Mouse (Mus musculus) common myeloid progenitor, adult 5-6 weeks (primary cell): ENCODE measurements around the gene Dbf4. TPM values are rescaled to one million over a fixed set of nuclear protein-coding genes. Genes with fewer than 3 reads are reported as not detected.

ENCODE experiments used
- ATAC-seq: replicated peaks from 2 replicates; pipeline ENCODE4 v1.8.0; 2016; ENCODE audit warnings: low read depth, mild to moderate bottlenecking, moderate TSS enrichment, inconsistent platforms; ENCODE audit not compliant: poor library complexity, severe bottlenecking
- total RNA-seq: library from RNA; stranded (forward); fragments of 200-1000, 187-1606 nt; gene quantifications from 2 replicates; pipeline ENCODE4 v1.2.3, GENCODE M21; 2017

Gene Dbf4
- total RNA-seq, 1 experiment from 2014 or later, result 106 TPM

DNA sequence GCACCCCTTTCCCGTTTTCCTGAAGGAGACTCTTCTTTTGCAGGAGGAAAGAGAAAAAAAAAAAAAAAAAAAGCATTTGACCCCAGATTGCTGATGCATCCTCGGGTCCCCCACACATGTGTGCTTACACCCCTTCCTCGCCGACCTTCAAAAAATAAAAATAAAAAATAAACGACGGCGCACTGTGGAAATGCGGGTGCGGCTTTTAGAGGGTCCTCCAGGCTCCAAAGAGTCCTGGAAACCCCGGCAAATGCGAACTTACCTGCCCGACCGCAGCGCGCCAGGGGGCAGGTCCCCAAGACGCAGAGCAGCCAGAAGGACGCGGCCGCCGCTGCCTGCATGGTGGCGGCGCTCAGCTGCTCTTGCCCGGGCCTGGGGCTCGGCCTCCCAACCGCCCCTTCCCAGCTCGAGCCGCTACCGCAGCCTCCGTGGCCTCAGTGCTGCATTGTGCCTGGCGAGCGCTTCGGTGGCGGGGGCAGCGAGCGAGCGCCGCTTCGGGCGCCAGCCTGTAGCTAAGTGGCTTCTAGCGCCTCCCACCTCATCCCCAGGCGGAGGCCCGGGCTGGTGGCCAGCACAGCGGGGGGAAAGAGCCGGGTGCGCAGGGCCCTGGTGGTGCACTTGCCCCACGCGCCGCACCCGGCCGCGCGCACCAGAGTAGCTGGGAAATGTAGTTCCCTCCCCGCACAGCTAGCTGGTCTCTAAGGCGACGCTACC lies 54.7 kb downstream of the Dbf4 start, which contains the start of gene Adam22:
Gene Adam22 (minus strand): TSS at position 547 of the 714 bp plus-strand sequence.
- ATAC-seq, result peak; percentile 99

GRCm38 (mm10) chr5:8366771-8367613 lies 55.5 kb downstream of the Dbf4 start:
- 0 out of 2 replicates have a peak, but pooled peaks have one; percentile 13 for ATAC-seq

DNA sequence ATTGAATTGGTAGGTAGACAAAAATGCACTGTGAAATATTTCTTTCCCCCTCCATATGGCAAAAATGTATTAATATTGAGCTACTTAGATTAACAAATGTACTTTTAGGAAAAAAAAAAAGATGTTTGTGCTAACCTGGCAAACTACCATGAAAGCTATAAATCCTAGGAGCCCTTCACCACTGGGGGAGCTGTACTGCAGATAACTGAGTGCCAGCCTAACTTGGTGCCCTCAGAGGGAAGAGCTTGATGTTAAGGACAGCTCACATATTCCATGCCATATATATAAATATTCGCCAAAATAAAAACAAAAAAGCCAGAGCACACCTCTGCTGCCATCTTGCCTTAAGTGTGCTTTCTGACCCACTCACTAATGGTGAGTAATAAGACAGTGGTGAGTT lies 60.2 kb downstream of the Dbf4 start:
- peak; percentile 66 for ATAC-seq

DNA sequence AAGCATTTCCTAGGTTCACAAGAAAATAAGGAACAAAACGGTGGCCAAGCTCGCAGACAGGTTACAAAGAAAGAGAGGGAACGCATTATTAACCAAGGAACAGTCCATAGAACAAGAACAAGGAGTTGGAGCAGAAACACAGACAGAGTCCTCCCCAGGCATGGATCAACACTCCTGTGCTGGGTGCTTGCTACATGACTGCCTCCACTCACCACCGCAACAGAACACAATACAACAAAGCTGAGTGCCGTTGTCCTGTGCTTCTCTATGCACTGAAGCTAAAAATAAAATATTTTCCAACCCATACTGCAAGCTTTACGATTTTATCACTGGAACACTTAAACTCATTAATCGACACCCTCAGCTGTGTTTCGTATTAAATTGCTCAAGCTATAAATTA lies 64.8 kb downstream of the Dbf4 start:
- ATAC-seq, result no peak; the same call in 1 of the 2 replicates

DNA sequence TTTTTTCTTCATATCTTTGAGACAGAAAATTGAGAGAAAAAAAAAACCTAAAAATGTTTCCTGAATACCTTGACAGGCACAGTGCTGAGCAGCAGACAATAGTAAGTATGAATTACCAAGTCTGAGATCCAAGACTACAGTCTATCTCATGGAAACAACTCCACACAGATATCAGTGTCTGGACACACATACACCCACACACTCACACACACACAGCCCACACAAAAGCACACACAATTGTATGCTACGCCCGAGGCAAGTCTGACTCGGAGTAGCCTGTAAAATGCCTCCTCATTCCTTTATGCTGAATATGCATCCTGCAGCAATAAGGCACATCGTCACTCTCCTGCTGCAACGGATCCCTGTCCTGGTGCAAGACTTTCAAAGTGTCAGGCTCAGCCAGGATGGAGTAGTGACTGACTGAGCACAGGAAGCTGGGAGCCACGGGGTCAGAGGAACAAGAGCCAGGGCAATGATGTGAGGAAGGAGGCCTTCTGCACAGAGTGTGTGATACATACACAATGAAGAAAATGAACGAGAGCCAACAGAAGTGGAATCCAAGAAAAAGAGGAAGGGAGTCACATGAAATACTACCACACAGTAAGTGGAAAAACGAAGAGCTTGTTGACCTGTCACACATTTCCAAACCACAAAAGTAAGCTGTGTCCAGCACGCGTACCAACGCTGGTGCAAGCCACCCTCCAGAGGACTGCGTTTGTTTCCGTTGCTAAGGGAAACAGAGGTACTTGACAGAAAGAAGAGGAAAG lies 65.4 kb downstream of the Dbf4 start:
- ATAC-seq, result peak; percentile 91

DNA sequence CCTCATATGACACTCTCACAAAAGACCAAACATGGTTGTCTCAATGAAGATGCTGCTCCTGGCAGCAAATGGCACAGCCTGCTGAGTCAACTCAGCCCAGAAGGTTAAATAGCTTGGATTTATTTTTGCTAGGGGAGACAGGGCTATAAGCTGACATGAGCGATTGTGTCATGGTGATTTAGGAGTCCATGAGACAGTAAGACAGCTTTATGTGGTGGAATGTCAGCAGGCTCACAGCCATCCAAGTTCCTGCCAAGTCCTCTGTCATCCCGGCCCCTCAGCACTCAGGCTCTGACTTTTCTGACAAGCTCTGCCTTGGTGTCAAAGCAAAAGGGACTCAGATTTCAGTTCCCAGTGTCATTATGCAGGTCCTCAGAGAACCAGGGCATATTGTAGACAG lies 66.2 kb downstream of the Dbf4 start:
- no peak for ATAC-seq

DNA sequence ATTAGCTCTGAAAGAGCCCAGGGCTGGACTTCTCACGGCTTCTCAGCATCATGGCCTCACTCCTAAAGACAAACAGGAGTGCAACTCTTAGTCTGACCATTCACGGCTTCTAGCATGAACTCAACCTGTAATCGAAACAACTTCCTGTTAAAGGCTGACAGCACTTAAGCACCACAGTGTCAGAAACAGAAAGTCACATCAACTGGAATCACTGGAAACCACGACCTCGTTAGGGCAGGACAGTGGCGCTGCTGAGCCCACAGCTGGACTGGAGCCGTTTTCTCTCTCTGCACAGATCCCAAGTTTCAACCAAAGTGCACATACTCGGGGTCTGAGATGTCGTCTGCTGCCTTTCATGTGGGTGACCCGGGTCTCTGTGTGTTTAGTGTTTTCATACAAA lies 73.0 kb downstream of the Dbf4 start:
- ATAC-seq, result peak; percentile 64

Other genes starting within 250 kb of the Dbf4 start
- 1.7 and 1.9 TPM in 2 replicates for gene Adam22, start 54.6 kb downstream of the Dbf4 start, total RNA-seq
- gene Slc25a40, start 134 bp upstream of the Dbf4 start, total RNA-seq, result 8.9 and 10.5 TPM in 2 replicates
- gene Rundc3b, start 200.2 kb upstream of the Dbf4 start, total RNA-seq, result 0.87 and 1.2 TPM in 2 replicates
- 0.15 and 0.87 TPM in 2 replicates for gene Abcb1a, start 237.4 kb upstream of the Dbf4 start, total RNA-seq